Mouse (Mus musculus) lung, adult 2 months (tissue): ENCODE results near the gene Otop3.

Experiments used
- CTCF ChIP-seq: fragments of 200-500 bp; IDR thresholded peaks from 2 replicates; pipeline ENCODE4 v1.5.1; 2011; ENCODE audit warnings: mild to moderate bottlenecking, low read length, control low read depth; ENCODE audit not compliant: insufficient read depth
- POLR2A ChIP-seq: fragments of 200-500 bp; IDR thresholded peaks from 2 replicates; pipeline ENCODE4 v1.6.1; 2011; ENCODE audit warnings: low read depth, mild to moderate bottlenecking, control low read depth, low read length, borderline replicate concordance; ENCODE audit errors: extremely low read depth

DNA sequence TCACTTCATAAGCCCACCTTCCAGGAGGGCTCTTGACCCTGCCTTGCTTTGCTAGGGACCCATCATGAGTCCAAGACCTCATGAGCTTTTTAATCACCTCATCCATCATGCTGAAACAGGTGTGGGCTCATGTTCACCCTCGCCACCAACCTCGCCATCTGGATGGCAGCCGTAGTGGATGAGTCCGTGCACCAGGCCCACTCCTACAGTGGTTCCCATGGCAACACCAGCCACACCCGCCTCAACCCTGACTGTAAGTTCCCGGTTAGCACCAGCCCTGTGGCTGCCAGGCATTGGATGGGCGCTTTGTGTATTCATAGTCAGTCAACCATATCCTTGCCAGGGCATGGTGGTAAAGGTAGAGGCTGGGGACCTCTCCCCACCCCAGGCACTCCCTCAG lies 7.8 kb upstream of the Otop3 start:
- TF ChIP-seq CTCF: no peak
- no peak for TF ChIP-seq POLR2A
